Mouse (Mus musculus) frontal cortex, postnatal 25 days (tissue): ENCODE measurements at regions not wholly inside any gene's neighbourhood (a gene's known extent, or its start where the extent isn't known, plus 50 kb on each side); places are given as distances from the start of the nearest gene placed in this dataset.
A peak's percentile ranks its signal among the peaks of the same experiment; 100 is the strongest.

Source experiments
- DNase-seq, 2 experiments: peaks; one replicate each; pipeline ENCODE4 v3.0.0; 2022; ENCODE audit warnings: low spot score in 2 of 2

- DNase-seq, result no peak
Observed at GRCm38 (mm10) chr8:126713181-126713580, 119.4 kb upstream of the Irf2bp2 start.

GRCm38 (mm10) chr8:126712749-126713148 is 119.0 kb upstream of the Irf2bp2 start:
- DNase-seq, result no peak

DNA sequence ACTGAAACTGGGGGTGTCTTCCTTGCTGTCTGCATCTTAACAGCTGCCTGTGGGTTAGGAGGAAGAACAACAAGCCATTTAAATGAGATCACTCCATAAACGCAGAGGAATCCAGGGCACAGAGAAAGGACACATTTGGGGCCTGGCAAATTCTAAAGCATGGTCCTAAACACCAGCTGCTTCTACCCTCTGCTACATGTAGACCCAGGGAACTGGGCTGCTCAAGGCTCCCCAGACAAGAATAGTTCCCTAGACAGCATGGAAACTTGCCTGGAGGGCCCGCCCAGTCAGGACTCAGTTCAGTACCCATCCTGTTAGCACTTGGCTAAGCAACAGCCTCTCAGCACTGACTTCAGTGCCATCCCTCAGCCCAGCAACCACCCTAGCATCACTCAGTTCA is 115.2 kb upstream of the Irf2bp2 start:
- DNase-seq, result no peak

DNA sequence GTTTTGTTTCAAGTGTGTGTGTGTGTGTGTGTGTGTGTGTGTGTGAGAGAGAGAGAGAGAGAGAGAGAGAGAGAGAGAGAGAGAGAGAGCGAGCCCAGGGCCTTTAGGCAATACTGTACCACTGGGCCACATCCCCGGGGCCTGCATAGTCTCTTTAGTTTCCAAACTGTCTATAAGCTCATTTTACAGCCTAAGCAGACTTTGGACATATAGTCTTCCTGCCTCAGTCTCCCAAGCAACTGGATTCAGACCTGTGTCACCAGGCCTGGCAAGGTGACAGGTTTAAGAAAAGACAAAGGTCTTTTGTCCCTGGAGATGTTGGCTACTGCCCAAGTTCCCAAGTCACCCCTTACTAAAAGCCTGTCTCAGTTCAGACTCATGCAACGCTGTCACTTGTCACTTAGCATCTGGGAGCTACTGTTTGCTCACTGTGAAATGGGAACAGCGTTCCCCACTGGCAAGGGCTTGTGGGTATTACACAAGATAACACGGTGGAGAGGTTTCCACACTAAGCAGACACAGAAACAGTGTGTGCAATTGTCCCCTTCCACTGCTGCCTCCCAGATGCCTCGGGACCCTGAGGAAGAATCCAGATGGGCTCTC is 113.6 kb upstream of the Irf2bp2 start:
- no peak for DNase-seq

DNA sequence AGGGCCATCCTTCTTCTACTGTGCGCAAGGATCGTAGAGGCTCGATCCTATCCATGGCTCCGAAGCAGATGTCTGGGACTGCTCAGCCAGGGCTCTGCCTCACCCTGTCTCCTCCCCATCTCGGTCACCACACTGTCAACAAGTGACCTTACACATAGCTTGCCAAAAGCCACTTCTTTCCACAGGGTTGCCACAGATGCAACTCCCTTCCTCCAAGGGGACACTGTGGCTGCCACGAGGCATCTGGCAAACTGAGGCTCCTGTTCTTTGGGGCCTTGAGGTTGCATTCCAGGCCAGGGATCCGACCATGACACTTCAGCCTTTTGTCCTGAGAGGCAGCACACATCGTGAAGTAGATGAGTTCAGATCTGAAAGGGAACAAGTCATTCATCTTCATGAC is 112.5 kb upstream of the Irf2bp2 start:
- no peak for DNase-seq

DNA sequence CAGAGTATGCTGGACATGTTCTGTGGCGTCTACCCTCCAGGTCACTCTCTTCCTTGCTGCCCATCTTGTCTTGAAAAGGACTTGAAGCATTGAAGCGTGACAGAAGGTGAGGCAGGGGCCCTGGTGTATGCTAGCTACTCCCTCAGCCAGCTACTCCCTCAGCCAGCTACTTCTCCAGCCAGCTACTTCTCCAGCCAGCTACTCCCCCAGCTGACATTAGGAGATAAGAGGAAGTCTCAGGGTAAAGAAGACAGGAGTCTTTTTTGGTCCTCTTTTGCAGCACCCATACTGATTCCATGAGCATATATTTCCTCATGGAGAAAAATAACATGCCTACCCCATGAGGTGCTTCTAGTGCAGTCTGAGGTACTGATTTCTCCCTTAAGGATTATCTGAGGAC is 111.6 kb upstream of the Irf2bp2 start:
- DNase-seq, result no peak

GRCm38 (mm10) chr8:126704706-126705105 is 110.9 kb upstream of the Irf2bp2 start:
- DNase-seq, result no peak

DNA sequence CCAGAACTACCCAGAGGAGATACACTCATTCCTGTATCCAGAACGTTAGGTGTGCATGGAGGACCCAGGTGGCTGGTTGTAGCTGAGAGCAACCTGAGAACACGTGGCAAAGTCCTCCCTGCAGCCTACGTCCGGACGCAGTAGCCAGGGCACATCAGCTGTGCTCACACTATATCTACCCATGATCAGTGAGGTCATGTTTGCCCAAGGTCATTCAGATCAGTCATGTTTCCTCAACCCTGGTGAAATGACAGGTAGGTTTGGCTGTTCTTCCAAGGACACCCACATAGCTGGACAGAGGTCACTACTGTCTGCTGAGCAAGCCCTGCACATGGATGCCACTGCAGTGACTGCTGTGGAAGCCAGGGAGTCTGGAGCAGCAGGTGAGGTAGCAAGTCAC is 109.8 kb upstream of the Irf2bp2 start:
- no peak for DNase-seq

- DNase-seq, result no peak
Observed at GRCm38 (mm10) chr8:126702294-126702693, 108.5 kb upstream of the Irf2bp2 start.

DNA sequence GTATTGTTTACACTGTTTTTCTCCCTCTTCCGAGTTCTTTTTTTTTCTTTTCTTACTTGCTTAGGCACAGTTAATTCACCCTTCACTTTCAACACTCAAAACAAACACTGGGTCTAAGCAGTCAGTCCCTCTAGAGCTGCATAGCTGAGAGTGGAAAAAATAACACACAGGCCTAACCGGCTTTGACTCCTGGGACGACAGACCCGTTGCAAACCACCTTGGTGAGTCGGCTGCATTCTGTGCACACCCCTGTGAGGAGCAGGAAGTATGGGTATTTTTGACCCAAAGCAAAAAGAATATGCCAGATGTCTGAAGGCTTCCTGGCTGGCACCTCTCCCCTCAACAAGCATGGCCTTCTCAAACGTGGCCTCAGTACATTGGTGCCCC is 105.6 kb upstream of the Irf2bp2 start:
- no peak for DNase-seq

GRCm38 (mm10) chr8:126698601-126699388 is 105.0 kb upstream of the Irf2bp2 start:
- no peak for DNase-seq

GRCm38 (mm10) chr8:126696346-126697010 is 102.7 kb upstream of the Irf2bp2 start:
- DNase-seq, result no peak

GRCm38 (mm10) chr8:126694370-126694769 is 100.6 kb upstream of the Irf2bp2 start:
- peak; percentile 28 to 50 for DNase-seq

GRCm38 (mm10) chr8:126693642-126694041 is 99.9 kb upstream of the Irf2bp2 start:
- no peak for DNase-seq

DNA sequence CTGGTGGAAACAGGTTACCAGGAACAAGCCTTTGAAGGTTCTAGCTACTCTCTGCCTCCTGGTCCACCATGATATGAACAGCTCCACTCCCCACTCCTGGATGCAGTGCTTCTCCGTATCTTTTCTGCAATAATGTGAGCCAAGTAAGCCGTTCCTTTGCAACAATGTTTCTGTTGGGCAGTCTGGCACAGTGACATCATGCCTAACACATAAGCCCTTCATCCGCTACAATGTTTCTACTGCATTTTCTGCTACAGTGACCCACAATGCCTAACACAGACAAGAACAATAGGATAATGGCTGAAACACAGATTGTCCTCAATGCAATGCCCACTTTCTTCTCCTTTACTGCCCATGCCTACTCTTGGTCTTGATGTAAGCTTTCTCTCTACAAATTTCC is 98.9 kb upstream of the Irf2bp2 start:
- DNase-seq, result no peak

GRCm38 (mm10) chr8:126692263-126692662 is 98.5 kb upstream of the Irf2bp2 start:
- DNase-seq, result no peak

- no peak for DNase-seq
Observed at GRCm38 (mm10) chr8:126688450-126688849, 94.7 kb upstream of the Irf2bp2 start.

DNA sequence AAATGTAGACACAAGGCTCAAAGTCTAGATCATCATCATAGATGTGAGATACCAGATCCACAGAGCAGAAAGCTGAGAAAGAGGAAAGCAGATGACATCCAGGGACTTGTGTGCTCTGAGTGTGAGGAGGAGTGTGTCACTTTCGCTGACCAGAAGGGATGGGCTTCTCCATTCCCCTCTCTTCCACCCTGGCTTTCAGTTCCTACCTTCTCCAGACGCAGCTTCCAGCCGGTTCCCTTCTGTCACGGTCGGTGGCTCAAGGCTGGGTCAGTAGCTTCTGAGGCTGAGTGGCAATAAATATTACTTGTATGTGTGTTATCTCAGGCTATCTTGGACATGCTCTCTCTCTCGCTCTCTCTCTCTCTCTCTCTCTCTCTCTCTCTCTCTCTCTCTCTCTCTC is 94.2 kb upstream of the Irf2bp2 start:
- no peak for DNase-seq

GRCm38 (mm10) chr8:126686827-126687226 is 93.0 kb upstream of the Irf2bp2 start:
- DNase-seq, result no peak

GRCm38 (mm10) chr8:126685365-126685764 is 91.6 kb upstream of the Irf2bp2 start:
- DNase-seq, result no peak

GRCm38 (mm10) chr8:126683950-126684349 is 90.2 kb upstream of the Irf2bp2 start:
- no peak for DNase-seq

DNA sequence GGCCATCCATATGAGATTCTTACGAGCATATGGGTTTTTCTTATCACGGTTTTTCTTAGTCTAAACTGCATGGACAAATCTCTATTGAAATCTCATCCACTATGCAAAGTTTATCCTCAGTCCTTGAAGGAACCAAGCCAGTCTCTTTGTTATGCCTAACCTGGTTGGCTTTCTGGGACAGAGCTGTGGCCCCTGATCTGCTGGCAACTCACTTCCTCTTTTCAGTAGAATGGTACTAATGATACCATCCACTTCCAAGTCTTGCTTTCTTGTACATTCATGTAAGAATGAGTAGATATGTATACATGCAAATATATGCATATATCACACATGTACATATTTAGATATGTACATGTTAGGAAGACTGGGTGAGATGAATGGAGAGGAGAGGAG is 89.8 kb upstream of the Irf2bp2 start:
- DNase-seq, result no peak
